Mouse (Mus musculus): ENCODE data around the gene Clcnkb. TPM values are rescaled to one million over a fixed set of nuclear protein-coding genes. Genes with fewer than 3 reads are reported as not detected.

Clcnkb gene
- total RNA-seq, 2 experiments from 2014 or later, result 0.61 to 1.3 TPM

GRCm38 (mm10) chr4:141404518-141405313, 11.1 kb downstream of the Clcnkb start:
- DNase-seq, result peak; percentile 95

- DNase-seq, result no peak
These were observed 15.6 kb downstream of the Clcnkb start for GRCm38 (mm10) chr4:141400171-141400570.

- no peak for DNase-seq
These were observed 17.3 kb downstream of the Clcnkb start, which contains the start of gene Clcnka for GRCm38 (mm10) chr4:141398545-141398944. Gene Clcnka, minus strand, starts transcription at chr4:141398724.

- no peak for DNase-seq
These were observed 18.0 kb downstream of the Clcnkb start for GRCm38 (mm10) chr4:141397861-141398260.

- DNase-seq, result no peak
These were observed 21.1 kb downstream of the Clcnkb start for GRCm38 (mm10) chr4:141394751-141395150.

GRCm38 (mm10) chr4:141391293-141391692, 24.5 kb downstream of the Clcnkb start:
- DNase-seq, result no peak

GRCm38 (mm10) chr4:141389366-141390150, 26.3 kb downstream of the Clcnkb start:
- DNase-seq, result no peak

- no peak for DNase-seq
These were observed 27.9 kb downstream of the Clcnkb start for GRCm38 (mm10) chr4:141387933-141388332.

GRCm38 (mm10) chr4:141387093-141387784, 28.6 kb downstream of the Clcnkb start:
- peak; percentile 87 for DNase-seq

- DNase-seq, result no peak
These were observed 29.7 kb downstream of the Clcnkb start for GRCm38 (mm10) chr4:141386150-141386549.

- DNase-seq, result peak; percentile 63
These were observed 30.5 kb downstream of the Clcnkb start for GRCm38 (mm10) chr4:141385275-141385674.

- peak; percentile 25 for DNase-seq
These were observed 33.4 kb downstream of the Clcnkb start for GRCm38 (mm10) chr4:141382406-141382805.

- no peak for DNase-seq
These were observed 36.1 kb downstream of the Clcnkb start for GRCm38 (mm10) chr4:141379674-141380073.

- no peak for DNase-seq
These were observed 43.4 kb downstream of the Clcnkb start for GRCm38 (mm10) chr4:141372426-141372825.

- peak; percentile 42 for DNase-seq
These were observed 47.6 kb downstream of the Clcnkb start, which contains the start of gene Fam131c for GRCm38 (mm10) chr4:141367997-141368791. Gene Fam131c, plus strand, starts transcription at chr4:141368220.

- no peak for DNase-seq
These were observed 49.9 kb downstream of the Clcnkb start for GRCm38 (mm10) chr4:141365876-141366275.

GRCm38 (mm10) chr4:141365126-141365525, 50.7 kb downstream of the Clcnkb start:
- DNase-seq, result no peak

- DNase-seq, result peak; percentile 90
These were observed 52.8 kb downstream of the Clcnkb start for GRCm38 (mm10) chr4:141362937-141363548.

- DNase-seq, result peak; percentile 55
These were observed 55.0 kb downstream of the Clcnkb start for GRCm38 (mm10) chr4:141360846-141361245.

- no peak for DNase-seq
These were observed 56.6 kb downstream of the Clcnkb start for GRCm38 (mm10) chr4:141359222-141359621.

GRCm38 (mm10) chr4:141357811-141358210, 58.0 kb downstream of the Clcnkb start:
- no peak for DNase-seq

All from heart, postnatal 4 days (tissue).